Mouse (Mus musculus): ENCODE measurements around the gene Pigk.

Gene Pigk

DNA sequence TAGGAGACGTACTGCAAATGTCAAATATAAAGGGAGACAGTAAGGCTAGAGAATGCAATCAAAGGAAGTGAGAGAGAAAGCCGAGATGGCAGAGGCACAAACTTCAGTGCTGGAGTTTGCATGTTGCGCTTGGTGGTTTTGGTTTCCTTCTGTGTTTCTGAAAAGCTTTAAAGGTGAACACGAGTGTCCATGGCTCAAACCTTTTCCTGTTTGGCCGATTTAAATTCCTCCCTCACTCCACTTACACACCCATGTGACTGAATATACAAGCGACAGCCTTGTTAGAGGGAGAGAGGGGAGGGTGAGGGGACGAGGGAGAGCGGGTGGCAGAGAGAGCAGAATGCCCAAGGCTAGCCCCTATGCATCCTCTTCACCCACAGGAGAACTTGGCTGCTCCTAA is 302.5 kb downstream of the Pigk start:
- no peak for DNase-seq

DNA sequence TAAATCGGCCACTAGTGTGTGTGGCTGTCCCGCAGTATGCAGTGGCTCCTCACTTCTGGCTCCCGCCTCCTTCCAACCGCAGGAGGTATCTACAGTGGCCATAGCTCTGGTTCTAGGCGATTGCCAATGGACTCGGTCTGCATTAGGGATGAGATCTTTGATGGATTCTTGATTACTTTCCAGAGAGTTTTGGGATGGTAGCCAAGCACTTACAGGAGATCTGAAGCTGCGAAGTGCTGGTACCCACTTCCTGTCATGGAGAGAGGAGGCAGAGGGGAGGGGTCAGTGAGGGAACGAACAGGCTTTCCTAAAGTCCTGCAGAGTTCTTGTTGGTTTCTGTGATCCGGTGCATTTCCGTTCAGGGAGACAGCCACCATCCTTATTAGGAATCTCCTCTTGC is 304.2 kb downstream of the Pigk start:
- no peak for DNase-seq

DNA sequence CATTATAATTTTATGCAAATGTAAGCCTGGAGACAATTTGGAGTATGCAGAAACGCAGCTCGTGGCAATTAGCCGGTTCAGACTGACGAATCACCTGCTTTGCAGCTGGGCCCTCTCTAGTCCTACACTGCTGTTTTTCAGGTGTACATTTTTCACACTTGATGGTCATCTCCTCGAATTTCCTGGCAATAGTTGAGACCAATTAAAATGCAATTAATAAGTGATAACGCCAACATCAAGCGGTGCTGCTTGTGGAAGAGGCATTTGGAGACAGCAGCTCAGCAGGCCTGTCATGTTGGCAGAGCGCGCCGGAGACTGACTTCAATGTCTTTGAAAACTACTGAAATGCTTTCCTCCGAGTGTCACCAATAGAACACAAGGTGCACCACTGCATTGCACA is 310.1 kb downstream of the Pigk start:
- DNase-seq, result no peak
